Mouse (Mus musculus) kidney, postnatal 0 days (tissue): Measurements from ENCODE around the gene Alkbh1. TPM values are rescaled to one million over a fixed set of nuclear protein-coding genes. Genes with fewer than 3 reads are reported as not detected.

Source experiments
- ATAC-seq: fragments of 200-750 bp; cut with Nextera tagmentation; replicated peaks from 2 replicates; pipeline ENCODE4 v1.8.0; 2017; ENCODE audit warnings: low read depth, moderate number of reproducible peaks, moderate TSS enrichment, moderate library complexity; ENCODE audit not compliant: low FRiP score
- DNase-seq: peaks from one replicate; pipeline ENCODE4 v3.0.0-alpha.2; 2016; ENCODE audit warnings: low spot score
- H3K27ac ChIP-seq: fragments of 300-500 bp; sonication (generic); 2 replicates; pipeline ENCODE4 v1.5.1; 2014; ENCODE audit warnings: mild to moderate bottlenecking
- H3K27me3 ChIP-seq: fragments of 300-500 bp; sonication (generic); 2 replicates; pipeline ENCODE4 v1.6.1; 2014; ENCODE audit warnings: low read length, mixed read lengths; ENCODE audit not compliant: insufficient read depth
- H3K36me3 ChIP-seq: fragments of 300-500 bp; sonication (generic); 2 replicates; pipeline ENCODE4 v1.6.1; 2014; ENCODE audit warnings: low read length, mixed read lengths; ENCODE audit not compliant: insufficient read depth
- H3K4me1 ChIP-seq: fragments of 300-500 bp; sonication (generic); replicated peaks from 2 replicates; pipeline ENCODE4 v1.6.1; 2014; ENCODE audit warnings: antibody characterized with exemption, low read length, mixed read lengths; ENCODE audit not compliant: insufficient read depth
- H3K4me2 ChIP-seq: fragments of 300-500 bp; sonication (generic); 2 replicates; pipeline ENCODE4 v1.6.1; 2014; ENCODE audit warnings: mild to moderate bottlenecking, low read length, moderate library complexity, mixed read lengths
- H3K4me3 ChIP-seq: fragments of 300-500 bp; sonication (generic); replicated peaks from 2 replicates; pipeline ENCODE4 v1.5.1; 2014; ENCODE audit warnings: low read depth, low read length
- H3K9ac ChIP-seq: fragments of 300-500 bp; sonication (generic); 2 replicates; pipeline ENCODE4 v1.6.1; 2014; ENCODE audit warnings: low read depth, low read length
- H3K9me3 ChIP-seq: fragments of 300-500 bp; sonication (generic); replicated peaks from 2 replicates; pipeline ENCODE4 v1.6.1; 2016; ENCODE audit warnings: low read length, inconsistent platforms, mixed read lengths
- CTCF ChIP-seq: IDR thresholded peaks from 2 replicates; pipeline ENCODE4 v1.5.1; 2016; ENCODE audit warnings: antibody characterized with exemption, low read depth, mild to moderate bottlenecking, moderate library complexity
- WGBS: fragments of 180-500 bp; shearing (Covaris S2); extraction: QIAGEN DNeasy Blood & Tissue Kit; methylation state at CpG from one replicate; pipeline ENCODE4 v1.1.7; 2014; 5-methylcytosine and 5-hydroxymethylcytosine counted together
- polyA plus RNA-seq: library from polyadenylated mRNA; unstranded; fragments of >200 nt; fragmentation: Nextera tagmentation; extraction: Ambion mirVana; gene quantifications from 2 replicates; pipeline ENCODE4 v1.2.1, GENCODE M21; 2015

Gene Alkbh1
- polyA plus RNA-seq, 1 experiment from 2014 or later = 24.1 TPM

- Histone ChIP-seq H3K9ac (no peak overlapping the region), H3K4me2 (no peak overlapping the region), H3K9me3 (no peaks in the 10 kb centered on the region), H3K36me3 (peaks cover 8% of the 10 kb centered on the region; the same call in 1 of the 2 replicates), H3K4me3 (no peak overlapping the region), H3K27ac (no peak overlapping the region), H3K27me3 (no peaks in the 10 kb centered on the region), H3K4me1 (no peaks in the 10 kb centered on the region)
- WGBS = 73% methylated on average over 5 of the region's 5 CpGs
- DNase-seq (no peak), ATAC-seq (no peak)
- no peak for TF ChIP-seq CTCF
Measured at GRCm38 (mm10) chr12:87421708-87422507, 21.9 kb downstream of the Alkbh1 start.

GRCm38 (mm10) chr12:87419974-87420485, 23.8 kb downstream of the Alkbh1 start:
- H3K4me2 ChIP-seq = no peak overlapping the region
- H3K36me3 ChIP-seq = no peaks in the 10 kb centered on the region
- H3K27ac ChIP-seq = no peak overlapping the region
- no peaks in the 10 kb centered on the region for H3K27me3 ChIP-seq
- H3K4me3 ChIP-seq = no peak overlapping the region
- DNase-seq (no peak), ATAC-seq (no peak)
- H3K9me3 ChIP-seq = no peaks in the 10 kb centered on the region
- 56% methylated on average over 12 of the region's 12 CpGs for WGBS
- no peak overlapping the region for H3K9ac ChIP-seq
- TF ChIP-seq CTCF = no peak
- no peaks in the 10 kb centered on the region for H3K4me1 ChIP-seq

GRCm38 (mm10) chr12:87418921-87419320, 24.9 kb downstream of the Alkbh1 start:
- TF ChIP-seq CTCF = no peak
- no peak for ATAC-seq
- 61% methylated on average over 5 of the region's 5 CpGs for WGBS

GRCm38 (mm10) chr12:87416690-87417089, 27.1 kb downstream of the Alkbh1 start:
- Histone ChIP-seq H3K4me2 (no peak overlapping the region), H3K9me3 (no peaks in the 10 kb centered on the region), H3K4me1 (no peaks in the 10 kb centered on the region), H3K9ac (no peak overlapping the region), H3K36me3 (no peaks in the 10 kb centered on the region), H3K27ac (no peak overlapping the region), H3K27me3 (no peaks in the 10 kb centered on the region), H3K4me3 (no peak overlapping the region)
- WGBS = 31% methylated on average over 7 of the region's 7 CpGs
- DNase-seq = peak; percentile 75
- no peak for ATAC-seq
- TF ChIP-seq CTCF = peak; percentile 88

More at GRCm38 (mm10) chr12:87418921-87419320, 24.9 kb downstream of the Alkbh1 start:
- Histone ChIP-seq H3K9ac (no peak overlapping the region), H3K4me3 (no peak overlapping the region), H3K27ac (no peak overlapping the region), H3K4me2 (no peak overlapping the region), H3K27me3 (no peaks in the 10 kb centered on the region), H3K9me3 (no peaks in the 10 kb centered on the region), H3K4me1 (no peaks in the 10 kb centered on the region), H3K36me3 (no peaks in the 10 kb centered on the region)
- DNase-seq = no peak

- Histone ChIP-seq H3K36me3 (no peaks in the 10 kb centered on the region), H3K4me3 (no peak overlapping the region), H3K9me3 (no peaks in the 10 kb centered on the region), H3K27me3 (no peaks in the 10 kb centered on the region), H3K9ac (no peak overlapping the region), H3K4me1 (no peaks in the 10 kb centered on the region), H3K4me2 (no peak overlapping the region), H3K27ac (no peak overlapping the region)
- DNase-seq = no peak
- TF ChIP-seq CTCF = no peak
- WGBS = 74% methylated on average over 4 of the region's 4 CpGs
- ATAC-seq = no peak
Measured at GRCm38 (mm10) chr12:87415358-87415757, 28.5 kb downstream of the Alkbh1 start.

GRCm38 (mm10) chr12:87413179-87413790, 30.5 kb downstream of the Alkbh1 start:
- no peak overlapping the region for H3K4me3 ChIP-seq
- peak; percentile 84 for TF ChIP-seq CTCF
- no peak overlapping the region for H3K27ac ChIP-seq
- 17% methylated on average over 4 of the region's 4 CpGs for WGBS
- no peaks in the 10 kb centered on the region for H3K9me3 ChIP-seq
- H3K9ac ChIP-seq = no peak overlapping the region
- ATAC-seq = peak; percentile 49; the same call in 1 of the 2 replicates
- no peaks in the 10 kb centered on the region for H3K27me3 ChIP-seq
- H3K36me3 ChIP-seq = no peaks in the 10 kb centered on the region
- peak; percentile 81 for DNase-seq
- 0 out of 2 replicates have a peak, but pooled peaks cover under 1% of the 10 kb centered on the region for H3K4me1 ChIP-seq
- H3K4me2 ChIP-seq = no peak overlapping the region
